Mouse (Mus musculus): ENCODE measurements at regions not wholly inside any gene's neighbourhood (a gene's known extent, or its start where the extent isn't known, plus 50 kb on each side); places are given as distances from the start of the nearest gene placed in this dataset.

- WGBS: 75% methylated on average over 3 of the region's 3 CpGs
- Histone ChIP-seq H3K9ac (ENCODE audit: low read depth, low read length, severe bottlenecking) (no peak overlapping the region), H3K27ac (replicated peaks; ENCODE audit: low read depth, low read length) (no peak overlapping the region), H3K4me3 (replicated peaks; ENCODE audit: low read length) (no peak overlapping the region), H3K36me3 (ENCODE audit: control insufficient read depth, insufficient read depth, low read length) (no peaks in the 10 kb centered on the region), H3K9me3 (ENCODE audit: control insufficient read depth, low read length) (no peaks in the 10 kb centered on the region), H3K27me3 (ENCODE audit: control insufficient read depth, insufficient read depth, low read length) (no peaks in the 10 kb centered on the region), H3K4me1 (ENCODE audit: control insufficient read depth, insufficient read depth, low read length) (peaks cover 3% of the 10 kb centered on the region; the same call in 1 of the 2 replicates), H3K4me2 (replicated peaks; ENCODE audit: low read depth, low read length, severe bottlenecking) (no peak overlapping the region)
- no peak for TF ChIP-seq POLR2A (IDR thresholded peaks at IDR 0.05; ENCODE audit: borderline replicate concordance, extremely low read depth, insufficient read depth, insufficient read length)
- no peak for ATAC-seq (ENCODE audit: low FRiP score, low read depth)
- DNase-seq (ENCODE audit: low spot score): no peak
Observed at GRCm38 (mm10) chr14:61893786-61894185, 286.5 kb downstream of the Kcnrg start.

DNA sequence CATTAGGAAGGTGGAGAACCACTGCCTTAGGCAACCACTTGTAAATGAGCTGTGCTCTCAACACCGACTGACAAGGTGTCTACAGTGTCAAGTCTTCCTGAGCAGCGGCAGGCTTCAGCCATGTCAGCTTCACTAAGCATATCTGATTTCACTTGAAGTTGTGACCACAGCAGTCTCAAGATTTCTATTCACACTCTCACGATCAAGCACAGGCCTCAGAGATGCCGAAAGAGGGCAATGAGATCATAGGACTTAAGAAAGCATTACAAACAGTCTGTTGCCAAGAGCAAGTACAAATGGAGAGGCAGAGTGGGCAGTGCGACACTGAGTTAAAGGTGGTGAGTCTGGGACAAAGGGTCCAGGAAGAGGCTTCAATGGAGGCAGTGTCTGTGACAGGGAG lies 289.6 kb downstream of the Kcnrg start:
- WGBS: 82% methylated on average over 5 of the region's 5 CpGs
- TF ChIP-seq POLR2A (IDR thresholded peaks at IDR 0.05; ENCODE audit: borderline replicate concordance, extremely low read depth, insufficient read depth, insufficient read length): no peak
- no peak overlapping the region for H3K9ac ChIP-seq (ENCODE audit: low read depth, low read length, severe bottlenecking)
- no peak overlapping the region for H3K4me3 ChIP-seq (replicated peaks; ENCODE audit: low read length)
- no peak for DNase-seq (ENCODE audit: low spot score)
- peaks cover 3% of the 10 kb centered on the region; the same call in 1 of the 2 replicates for H3K4me1 ChIP-seq (ENCODE audit: control insufficient read depth, insufficient read depth, low read length)
- no peak overlapping the region for H3K27ac ChIP-seq (replicated peaks; ENCODE audit: low read depth, low read length)
- no peaks in the 10 kb centered on the region for H3K36me3 ChIP-seq (ENCODE audit: control insufficient read depth, insufficient read depth, low read length)
- no peaks in the 10 kb centered on the region for H3K27me3 ChIP-seq (ENCODE audit: control insufficient read depth, insufficient read depth, low read length)
- no peaks in the 10 kb centered on the region; the same call in 1 of the 2 replicates for H3K9me3 ChIP-seq (ENCODE audit: control insufficient read depth, low read length)
- H3K4me2 ChIP-seq (replicated peaks; ENCODE audit: low read depth, low read length, severe bottlenecking): no peak overlapping the region
- ATAC-seq (ENCODE audit: low FRiP score, low read depth): no peak

DNA sequence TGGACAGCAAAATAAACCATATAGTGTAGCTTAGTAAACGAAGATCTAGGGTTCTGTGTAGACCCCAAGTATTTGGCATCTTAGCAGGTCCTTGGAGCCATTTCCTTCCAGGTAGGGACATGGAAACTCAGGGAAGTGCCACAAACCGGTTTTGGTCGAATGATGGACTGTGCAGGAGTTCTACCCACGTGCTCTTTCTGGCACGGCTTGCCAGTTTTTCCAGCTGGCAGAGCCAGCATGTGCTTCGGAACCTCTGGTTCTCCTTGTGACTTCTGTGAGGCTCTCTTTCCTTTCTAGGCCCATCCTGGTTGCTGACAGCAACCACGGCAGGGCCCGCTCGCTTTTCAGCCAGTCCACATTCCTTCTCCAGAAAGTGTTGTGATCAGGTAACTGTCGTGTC lies 291.4 kb downstream of the Kcnrg start:
- no peaks in the 10 kb centered on the region for H3K36me3 ChIP-seq (ENCODE audit: control insufficient read depth, insufficient read depth, low read length)
- ATAC-seq (ENCODE audit: low FRiP score, low read depth) (no peak), DNase-seq (ENCODE audit: low spot score) (no peak)
- no peak for TF ChIP-seq POLR2A (IDR thresholded peaks at IDR 0.05; ENCODE audit: borderline replicate concordance, extremely low read depth, insufficient read depth, insufficient read length)
- H3K4me1 ChIP-seq (ENCODE audit: control insufficient read depth, insufficient read depth, low read length): peaks cover 3% of the 10 kb centered on the region; the same call in 1 of the 2 replicates
- H3K4me3 ChIP-seq (replicated peaks; ENCODE audit: low read length): no peak overlapping the region
- no peak overlapping the region for H3K9ac ChIP-seq (ENCODE audit: low read depth, low read length, severe bottlenecking)
- H3K27ac ChIP-seq (replicated peaks; ENCODE audit: low read depth, low read length): no peak overlapping the region
- WGBS: 75% methylated on average over 10 of the region's 10 CpGs
- H3K27me3 ChIP-seq (ENCODE audit: control insufficient read depth, insufficient read depth, low read length): no peaks in the 10 kb centered on the region
- H3K4me2 ChIP-seq (replicated peaks; ENCODE audit: low read depth, low read length, severe bottlenecking): no peak overlapping the region
- H3K9me3 ChIP-seq (ENCODE audit: control insufficient read depth, low read length): no peaks in the 10 kb centered on the region; the same call in 1 of the 2 replicates

DNA sequence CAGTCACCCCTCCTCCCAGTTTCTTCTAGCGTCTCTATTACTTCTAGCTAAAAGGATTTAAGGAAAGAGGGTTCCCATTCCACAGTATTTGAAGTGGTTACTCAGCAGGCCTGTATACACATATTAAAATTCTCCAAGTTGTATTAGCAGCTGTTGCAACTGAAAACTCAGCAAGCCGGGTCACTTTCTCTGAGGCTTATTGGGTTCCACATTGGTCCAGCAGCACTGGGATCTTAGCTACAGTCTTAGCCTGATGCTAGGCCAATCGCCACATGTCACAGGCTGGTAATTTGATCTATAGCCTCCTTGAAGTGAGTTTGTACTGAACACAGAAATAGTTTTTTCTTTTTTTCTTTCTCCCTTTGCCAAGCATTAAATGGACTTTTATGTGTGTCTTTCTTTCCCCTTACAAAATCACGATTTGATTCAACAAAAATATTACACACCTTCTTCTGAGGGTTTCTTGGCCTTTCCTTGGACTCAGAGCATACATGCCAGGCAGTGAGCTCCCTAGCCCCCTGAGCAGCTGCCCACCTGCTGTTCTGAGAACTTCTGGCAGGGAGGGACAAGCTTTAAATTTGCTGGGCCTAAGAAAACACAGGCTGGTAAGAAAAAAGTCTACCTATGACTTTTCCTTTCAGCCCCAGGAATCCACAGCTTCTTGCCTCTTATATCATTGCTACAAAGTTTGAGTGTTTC lies 297.3 kb downstream of the Kcnrg start:
- H3K4me1 ChIP-seq (ENCODE audit: control insufficient read depth, insufficient read depth, low read length): peaks cover 15% of the 10 kb centered on the region
- H3K4me3 ChIP-seq (replicated peaks; ENCODE audit: low read length): no peak overlapping the region
- WGBS: 34% methylated on average over 4 of the region's 4 CpGs
- DNase-seq (ENCODE audit: low spot score) (peak; percentile 72), ATAC-seq (ENCODE audit: low FRiP score, low read depth) (peak; percentile 78)
- H3K4me2 ChIP-seq (replicated peaks; ENCODE audit: low read depth, low read length, severe bottlenecking): no peak overlapping the region
- H3K36me3 ChIP-seq (ENCODE audit: control insufficient read depth, insufficient read depth, low read length): no peaks in the 10 kb centered on the region
- no peak for TF ChIP-seq POLR2A (IDR thresholded peaks at IDR 0.05; ENCODE audit: borderline replicate concordance, extremely low read depth, insufficient read depth, insufficient read length)
- H3K27me3 ChIP-seq (ENCODE audit: control insufficient read depth, insufficient read depth, low read length): no peaks in the 10 kb centered on the region
- H3K9me3 ChIP-seq (ENCODE audit: control insufficient read depth, low read length): no peaks in the 10 kb centered on the region; the same call in 1 of the 2 replicates
- peak overlapping the region; percentile 52; the same call in 1 of the 2 replicates for H3K27ac ChIP-seq (replicated peaks; ENCODE audit: low read depth, low read length)
- H3K9ac ChIP-seq (ENCODE audit: low read depth, low read length, severe bottlenecking): no peak overlapping the region

DNA sequence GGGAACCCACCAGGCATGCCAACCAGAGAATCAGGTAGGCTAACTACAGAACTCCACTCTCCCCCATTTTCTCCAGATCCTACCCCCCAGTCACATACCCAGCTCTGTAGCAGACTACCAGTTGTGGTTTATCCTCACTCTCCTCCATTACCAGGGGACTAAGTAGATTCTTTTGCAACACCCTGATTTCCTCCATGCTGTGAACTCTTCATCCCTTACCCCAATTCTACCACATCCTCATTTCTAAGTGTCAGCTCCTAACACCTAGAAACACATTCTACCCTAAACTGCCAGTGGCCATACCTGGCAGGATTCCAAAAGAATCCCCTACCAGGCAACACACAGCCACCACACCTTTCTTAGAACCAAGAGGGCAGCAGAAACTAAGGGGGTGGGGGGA lies 310.9 kb downstream of the Kcnrg start:
- TF ChIP-seq POLR2A (IDR thresholded peaks at IDR 0.05; ENCODE audit: borderline replicate concordance, extremely low read depth, insufficient read depth, insufficient read length): no peak
- Histone ChIP-seq H3K9ac (ENCODE audit: low read depth, low read length, severe bottlenecking) (no peak overlapping the region), H3K4me1 (ENCODE audit: control insufficient read depth, insufficient read depth, low read length) (no peaks in the 10 kb centered on the region), H3K36me3 (ENCODE audit: control insufficient read depth, insufficient read depth, low read length) (no peaks in the 10 kb centered on the region), H3K27ac (replicated peaks; ENCODE audit: low read depth, low read length) (no peak overlapping the region), H3K4me2 (replicated peaks; ENCODE audit: low read depth, low read length, severe bottlenecking) (no peak overlapping the region), H3K4me3 (replicated peaks; ENCODE audit: low read length) (no peak overlapping the region), H3K9me3 (ENCODE audit: control insufficient read depth, low read length) (no peaks in the 10 kb centered on the region), H3K27me3 (ENCODE audit: control insufficient read depth, insufficient read depth, low read length) (no peaks in the 10 kb centered on the region)
- DNase-seq (ENCODE audit: low spot score) (no peak), ATAC-seq (ENCODE audit: low FRiP score, low read depth) (no peak)
